ENCODE assay signal across 11 mouse cellular contexts in genomic region chr17:15323191-15323834, GRCm38 (mm10). TPM values are rescaled to one million over a fixed set of nuclear protein-coding genes. Genes with fewer than 3 reads are reported as not detected.
A peak's percentile ranks its signal among the peaks of the same experiment; 100 is the strongest.
DNase-seq lines count a peak whose midpoint lies in the region; ATAC-seq and TF ChIP-seq lines count a peak whose summit lies in the region.
"Had no signal": no experiment of that assay in that cellular context is flagged by ENCODE, and none has a peak within 500 bp of the region (broad histone marks: within the 10 kb centered on the region; RNA-seq: fewer than 3 reads in every experiment).

No protein-coding gene starts in this region.

- H3K4me1 ChIP-seq in hindbrain, embryonic 13.5 days (replicated peaks), result peaks cover 8% of the 10 kb centered on the region
- peaks cover 2% of the 10 kb centered on the region for H3K4me1 ChIP-seq in hindbrain, embryonic 10.5 days (replicated peaks)
- H3K4me1 ChIP-seq in kidney, postnatal 0 days (replicated peaks; ENCODE audit: insufficient read depth, low read length), result 0 out of 2 replicates have a peak, but pooled peaks cover 7% of the 10 kb centered on the region
- H3K4me1 ChIP-seq in stomach, embryonic 15.5 days, result peaks cover 11% of the 10 kb centered on the region; the same call in 1 of the 2 replicates
- H3K4me1 ChIP-seq: embryonic facial prominence, embryonic 12.5 days had no signal

- DNase-seq in hindbrain, embryonic 10.5 days (ENCODE audit: low spot score), result no peak
- peak; percentile 5 for DNase-seq in ovary, postnatal 14 days (ENCODE audit: low spot score)
- no peak for DNase-seq in ovary, adult 18-20 months (ENCODE audit: low spot score)
- DNase-seq in kidney, postnatal 0 days (ENCODE audit: low spot score), result peak; percentile 64
- no peak for DNase-seq in thymus, postnatal 14 days
- DNase-seq in adrenal gland, postnatal 4 days (ENCODE audit: low spot score in 2 of 2), result no peak
- DNase-seq: heart, adult 2 months had no signal

- no peak overlapping the region for H3K27ac ChIP-seq in hindbrain, embryonic 13.5 days
- no peak overlapping the region for H3K27ac ChIP-seq in hindbrain, embryonic 10.5 days
- H3K27ac ChIP-seq in kidney, postnatal 0 days, result no peak overlapping the region
- peak overlapping the region; percentile 26; the same call in 1 of the 2 replicates for H3K27ac ChIP-seq in stomach, embryonic 15.5 days
- H3K27ac ChIP-seq: embryonic facial prominence, embryonic 12.5 days; heart, adult 2 months; limb, embryonic 13.5 days had no signal

- H3K9me3 ChIP-seq in hindbrain, embryonic 13.5 days, result no peaks in the 10 kb centered on the region
- no peaks in the 10 kb centered on the region for H3K9me3 ChIP-seq in hindbrain, embryonic 10.5 days
- no peaks in the 10 kb centered on the region for H3K9me3 ChIP-seq in kidney, postnatal 0 days (replicated peaks; ENCODE audit: low read length)
- no peaks in the 10 kb centered on the region for H3K9me3 ChIP-seq in stomach, embryonic 15.5 days
- H3K9me3 ChIP-seq: embryonic facial prominence, embryonic 12.5 days; limb, embryonic 13.5 days had no signal

- H3K36me3 ChIP-seq in hindbrain, embryonic 13.5 days, result no peaks in the 10 kb centered on the region
- no peaks in the 10 kb centered on the region for H3K36me3 ChIP-seq in hindbrain, embryonic 10.5 days
- no peaks in the 10 kb centered on the region for H3K36me3 ChIP-seq in kidney, postnatal 0 days (ENCODE audit: insufficient read depth, low read length)
- H3K36me3 ChIP-seq in stomach, embryonic 15.5 days, result no peaks in the 10 kb centered on the region
- H3K36me3 ChIP-seq: embryonic facial prominence, embryonic 12.5 days; limb, embryonic 13.5 days had no signal

- no peak for TF ChIP-seq CTCF in kidney, postnatal 0 days (IDR thresholded peaks at IDR 0.05; ENCODE audit: low read depth)

- no peak overlapping the region for H3K4me3 ChIP-seq in hindbrain, embryonic 13.5 days
- H3K4me3 ChIP-seq in hindbrain, embryonic 10.5 days, result no peak overlapping the region
- no peak overlapping the region for H3K4me3 ChIP-seq in kidney, postnatal 0 days (replicated peaks; ENCODE audit: low read depth, low read length)
- no peak overlapping the region for H3K4me3 ChIP-seq in stomach, embryonic 15.5 days (replicated peaks)
- H3K4me3 ChIP-seq: embryonic facial prominence, embryonic 12.5 days; heart, adult 2 months; limb, embryonic 13.5 days had no signal

- 52% methylated on average over 9 of the region's 9 CpGs for WGBS in hindbrain, embryonic 13.5 days
- WGBS in hindbrain, embryonic 10.5 days, result 75% methylated on average over 9 of the region's 9 CpGs
- WGBS in kidney, postnatal 0 days, result 37% methylated on average over 9 of the region's 9 CpGs
- WGBS in stomach, embryonic 15.5 days, result 63% methylated on average over 9 of the region's 9 CpGs

- H3K9ac ChIP-seq in hindbrain, embryonic 13.5 days, result no peak overlapping the region
- H3K9ac ChIP-seq in kidney, postnatal 0 days (ENCODE audit: low read depth, low read length), result no peak overlapping the region
- H3K9ac ChIP-seq in stomach, embryonic 15.5 days, result no peak overlapping the region
- H3K9ac ChIP-seq: embryonic facial prominence, embryonic 12.5 days; limb, embryonic 13.5 days had no signal

- ATAC-seq in hindbrain, embryonic 13.5 days (ENCODE audit: low FRiP score), result peak; percentile 75
- peak; percentile 78 for ATAC-seq in kidney, postnatal 0 days (replicated peaks; ENCODE audit: low FRiP score, low read depth)
- peak; percentile 47; the same call in 1 of the 2 replicates for ATAC-seq in stomach, embryonic 15.5 days (ENCODE audit: insufficient read depth, low FRiP score, low read depth)

- no peak overlapping the region for H3K4me2 ChIP-seq in hindbrain, embryonic 13.5 days
- H3K4me2 ChIP-seq in kidney, postnatal 0 days (ENCODE audit: low read length), result no peak overlapping the region
- H3K4me2 ChIP-seq in stomach, embryonic 15.5 days, result no peak overlapping the region
- H3K4me2 ChIP-seq: embryonic facial prominence, embryonic 12.5 days; limb, embryonic 13.5 days had no signal

- peaks cover 13% of the 10 kb centered on the region; the same call in 1 of the 2 replicates for H3K27me3 ChIP-seq in hindbrain, embryonic 13.5 days
- no peaks in the 10 kb centered on the region; the same call in 1 of the 2 replicates for H3K27me3 ChIP-seq in hindbrain, embryonic 10.5 days (ENCODE audit: insufficient read depth, poor library complexity, severe bottlenecking)
- H3K27me3 ChIP-seq in kidney, postnatal 0 days (ENCODE audit: insufficient read depth, low read length), result no peaks in the 10 kb centered on the region
- H3K27me3 ChIP-seq in stomach, embryonic 15.5 days (replicated peaks), result no peaks in the 10 kb centered on the region
- H3K27me3 ChIP-seq: embryonic facial prominence, embryonic 12.5 days; limb, embryonic 13.5 days had no signal

RNA-seq across cellular contexts. Expression of gene Dll1, which starts 53.4 kb away (rescaled TPM):
- 27.1 and 29.7 TPM in 2 replicates for polyA plus RNA-seq in hindbrain, embryonic 13.5 days (2015; fragmentation: Nextera tagmentation; extraction: Ambion mirVana)
- polyA plus RNA-seq in hindbrain, embryonic 10.5 days (2016; fragmentation: Nextera tagmentation; extraction: Ambion mirVana), result 67.6 and 90.9 TPM in 2 replicates
- polyA plus RNA-seq in kidney, postnatal 0 days (2015; fragmentation: Nextera tagmentation; extraction: Ambion mirVana), result 21.4 and 22.3 TPM in 2 replicates
- 14.2 and 16.0 TPM in 2 replicates for polyA plus RNA-seq in stomach, embryonic 15.5 days (2015; fragmentation: Nextera tagmentation; extraction: Ambion mirVana)
- 10 to 100 TPM in 1 of 2 experiments, 1 to 10 TPM in 1; 6.6 to 15.7 TPM for total RNA-seq in adrenal gland, postnatal 4 days (2021)

Comparison
In these comparisons a context has a peak if more than half of its experiments do, and no peak if none do; other contexts are left out.
1. DNase-seq: peak in ovary, postnatal 14 days (single experiment) and kidney, postnatal 0 days (single experiment); none in hindbrain, embryonic 10.5 days (single experiment), ovary, adult 18-20 months (single experiment), thymus, postnatal 14 days (single experiment) and adrenal gland, postnatal 4 days (0 of 2).
2. Peak in every context shown above with its lines, with median percentiles within 50 percentile points of each other: ATAC-seq.